Mouse (Mus musculus): ENCODE results near the gene Afap1.

Gene Afap1

DNA sequence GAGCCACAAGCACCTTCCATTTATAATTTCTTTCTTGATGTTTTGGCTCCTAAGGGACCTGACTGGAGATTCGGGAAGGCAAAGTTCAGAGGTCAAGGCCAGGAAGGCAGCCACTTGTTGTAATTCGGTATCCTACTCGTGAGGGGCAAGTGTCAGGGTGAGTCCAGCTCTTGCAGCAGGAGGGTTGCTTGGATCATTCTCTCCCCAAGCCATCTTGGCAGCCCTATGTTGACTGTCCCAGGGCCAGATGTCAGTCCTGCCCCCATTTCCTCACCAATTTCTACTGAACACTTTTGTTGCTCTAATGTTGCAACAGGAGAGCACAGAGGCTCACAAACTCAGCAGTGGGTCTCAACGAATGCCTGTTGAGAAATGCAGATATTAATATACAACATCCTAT lies 5.0 kb downstream of the Afap1 start:
- DNase-seq, result no peak

DNA sequence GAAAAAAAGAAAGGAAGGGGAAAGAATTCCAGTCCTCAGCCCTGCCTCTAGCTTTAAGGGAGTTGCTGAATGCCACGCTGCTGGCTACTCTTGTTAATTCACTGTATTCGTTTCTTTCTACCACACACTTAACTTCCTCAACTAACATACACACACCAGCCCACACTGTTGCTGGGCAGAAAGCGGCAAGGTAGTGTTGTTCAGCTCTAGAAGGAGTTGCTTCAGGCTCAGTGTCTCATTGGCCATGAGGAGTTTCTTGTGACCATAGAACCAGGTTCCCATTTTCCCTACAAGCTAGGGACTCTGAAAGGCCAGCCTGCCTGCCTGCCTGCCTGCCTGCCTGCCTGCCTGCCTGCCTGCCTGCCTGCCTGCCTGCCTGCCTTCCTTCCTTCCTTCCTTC lies 5.9 kb downstream of the Afap1 start:
- DNase-seq, result no peak

DNA sequence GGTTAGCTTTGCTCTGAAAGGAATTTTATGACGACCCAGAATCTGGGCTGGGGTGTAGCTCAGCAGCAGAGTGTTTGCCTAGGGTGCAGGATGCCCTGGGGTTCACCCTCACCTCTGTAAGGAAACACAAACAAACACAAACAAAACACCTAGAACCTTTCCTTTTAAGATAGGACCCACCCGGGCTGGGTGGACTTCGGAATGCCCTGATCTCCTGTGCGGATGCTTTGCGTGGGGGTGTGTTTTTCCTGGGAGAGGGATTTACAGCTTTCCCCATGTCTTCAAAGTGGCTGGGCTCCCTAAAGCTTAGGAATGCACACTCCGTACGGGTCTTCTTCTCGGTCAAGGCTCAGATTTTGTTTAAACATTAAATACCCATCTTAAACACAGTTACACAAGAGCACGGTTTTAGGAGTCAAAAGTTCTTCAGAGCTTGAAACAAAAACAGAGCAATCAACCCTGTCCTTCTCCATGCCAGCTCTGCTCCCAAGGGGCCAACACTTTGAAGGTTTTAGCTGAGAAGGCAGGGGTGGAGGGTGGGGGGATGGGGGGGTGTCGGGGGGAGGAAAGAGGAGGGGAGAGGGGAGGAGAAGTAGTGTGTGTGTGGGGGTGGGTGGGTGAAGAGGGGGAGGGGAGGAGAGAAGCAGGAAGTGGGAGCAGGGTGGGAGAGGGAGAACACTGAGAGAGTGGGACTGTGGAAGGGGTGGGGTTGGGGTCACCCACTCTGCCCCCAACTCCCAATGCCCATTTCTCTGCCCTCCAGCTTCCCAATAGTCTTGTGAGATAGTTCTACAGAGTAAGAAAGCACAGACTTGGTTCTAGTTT lies 7.5 kb downstream of the Afap1 start:
- no peak for DNase-seq

DNA sequence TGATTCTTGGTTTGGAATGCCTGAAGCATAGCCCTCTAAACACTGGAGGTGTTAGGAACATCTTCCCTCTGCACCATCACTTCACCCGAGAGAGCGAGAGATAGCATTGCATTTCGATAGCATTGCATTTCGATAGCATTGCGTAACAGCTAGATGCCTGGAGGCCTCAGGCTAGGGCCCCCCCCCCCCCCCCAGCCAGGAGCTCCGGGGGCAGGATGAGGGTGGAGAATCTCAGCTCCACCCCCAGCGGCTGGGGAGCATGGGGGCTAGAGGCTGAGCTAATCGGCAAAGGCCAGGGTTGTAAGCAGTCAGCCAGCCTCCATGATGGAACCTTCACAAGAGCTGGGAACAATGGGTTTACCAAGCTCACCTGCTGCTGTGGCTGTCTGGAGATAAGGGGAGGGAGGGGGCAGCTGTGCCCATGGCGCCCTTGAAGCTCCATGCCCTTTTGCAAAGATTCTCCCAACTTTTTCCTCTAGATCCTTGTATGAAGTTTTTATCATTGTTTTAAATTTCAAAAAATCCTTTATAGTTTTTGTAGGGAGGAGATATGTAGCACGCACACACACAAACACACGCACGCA lies 8.2 kb downstream of the Afap1 start:
- no peak for DNase-seq

DNA sequence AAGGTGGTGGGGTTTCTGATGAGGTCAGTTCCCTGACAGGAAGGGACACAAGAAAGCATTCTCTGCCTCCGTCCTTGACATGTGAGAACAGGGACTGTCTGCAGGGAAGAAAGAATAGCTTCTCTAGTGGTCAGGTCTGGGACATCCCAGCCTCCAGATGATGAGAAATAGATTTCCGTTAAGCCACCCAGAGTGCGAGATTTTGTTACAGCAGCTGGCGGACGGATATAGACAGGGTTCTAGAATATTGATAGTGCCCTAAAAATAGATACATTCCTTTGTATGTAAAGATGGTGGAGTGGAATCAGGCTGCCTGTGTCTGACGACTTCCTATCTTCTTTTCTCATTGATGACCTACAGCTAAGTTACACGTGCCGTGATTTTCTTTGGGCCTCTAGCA lies 10.3 kb downstream of the Afap1 start:
- DNase-seq, result no peak

DNA sequence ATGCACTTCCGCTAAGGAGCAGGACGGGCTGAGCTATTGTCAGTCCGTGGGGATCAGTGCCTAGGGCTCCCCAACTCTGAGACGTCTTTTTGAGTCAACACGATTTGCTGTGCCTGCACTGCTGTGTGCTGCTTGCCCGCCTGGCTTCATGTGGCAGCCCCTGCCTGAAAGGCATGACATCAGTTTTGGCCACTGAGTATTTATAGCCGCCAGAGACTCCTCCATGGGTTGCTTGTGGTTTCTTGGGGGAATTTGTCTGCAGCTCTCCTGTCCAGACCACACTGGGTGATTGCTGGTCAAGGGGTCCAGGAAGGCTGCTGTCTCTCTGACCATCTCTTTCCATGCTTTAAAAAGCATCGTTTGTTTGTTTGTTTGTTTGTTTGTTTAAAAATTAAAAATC lies 12.2 kb downstream of the Afap1 start:
- DNase-seq, result no peak

DNA sequence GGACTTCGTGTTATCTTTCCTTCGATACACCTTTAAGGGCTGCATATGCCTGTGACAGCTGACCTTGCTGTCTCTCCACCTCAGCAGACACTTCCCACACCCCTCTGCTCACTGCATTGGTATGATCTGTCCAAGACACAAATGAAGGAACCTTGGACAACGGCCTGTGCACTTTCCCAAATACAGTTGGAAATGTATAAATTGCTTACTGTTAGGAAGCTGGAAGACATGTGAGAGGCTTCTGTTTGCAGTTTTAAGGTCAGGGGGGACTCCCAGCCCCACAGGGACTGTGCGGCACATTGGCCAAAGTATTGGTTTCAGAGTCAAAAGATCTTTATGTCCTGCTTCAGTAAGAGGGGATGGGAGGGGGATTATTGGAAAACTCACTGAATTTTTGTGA lies 14.0 kb downstream of the Afap1 start:
- no peak for DNase-seq

DNA sequence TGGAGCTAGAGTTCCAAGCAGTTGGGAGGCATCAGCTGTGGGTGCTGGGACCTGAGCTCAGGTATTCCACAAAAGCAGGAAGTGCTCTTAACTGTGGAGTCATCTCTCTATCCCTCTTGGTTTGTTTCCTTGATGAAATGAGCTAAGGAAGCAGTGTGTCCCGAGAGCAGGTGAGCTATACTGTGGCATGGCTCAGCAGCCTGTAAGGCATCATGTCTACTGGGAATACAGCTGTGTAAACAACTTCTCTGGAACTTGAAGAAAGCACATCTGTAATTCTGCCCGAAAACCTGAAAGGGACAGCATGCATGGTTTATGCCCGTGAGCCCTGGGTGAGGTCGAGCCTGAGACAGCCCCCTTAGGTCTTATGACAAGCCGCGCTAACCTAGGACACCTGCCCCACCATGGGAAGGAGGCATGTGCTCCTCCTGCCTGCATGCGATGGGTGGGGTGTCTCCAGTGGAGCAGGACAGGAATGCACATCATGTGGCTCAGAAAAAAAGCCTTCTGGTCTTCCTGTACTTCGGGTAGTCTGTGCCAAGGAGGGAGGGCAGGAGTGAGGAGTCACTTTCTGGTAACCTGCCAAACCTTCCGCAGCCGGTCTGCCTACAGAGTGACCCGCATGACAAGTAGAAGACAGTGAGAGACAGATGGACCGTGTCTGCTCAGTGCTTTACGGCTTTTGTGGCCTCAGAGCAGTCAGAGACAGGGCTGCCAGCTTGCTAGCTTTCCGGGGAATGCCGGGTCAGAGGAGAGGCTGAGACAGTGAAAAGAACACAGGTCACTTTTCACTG lies 14.7 kb downstream of the Afap1 start:
- DNase-seq, result no peak

DNA sequence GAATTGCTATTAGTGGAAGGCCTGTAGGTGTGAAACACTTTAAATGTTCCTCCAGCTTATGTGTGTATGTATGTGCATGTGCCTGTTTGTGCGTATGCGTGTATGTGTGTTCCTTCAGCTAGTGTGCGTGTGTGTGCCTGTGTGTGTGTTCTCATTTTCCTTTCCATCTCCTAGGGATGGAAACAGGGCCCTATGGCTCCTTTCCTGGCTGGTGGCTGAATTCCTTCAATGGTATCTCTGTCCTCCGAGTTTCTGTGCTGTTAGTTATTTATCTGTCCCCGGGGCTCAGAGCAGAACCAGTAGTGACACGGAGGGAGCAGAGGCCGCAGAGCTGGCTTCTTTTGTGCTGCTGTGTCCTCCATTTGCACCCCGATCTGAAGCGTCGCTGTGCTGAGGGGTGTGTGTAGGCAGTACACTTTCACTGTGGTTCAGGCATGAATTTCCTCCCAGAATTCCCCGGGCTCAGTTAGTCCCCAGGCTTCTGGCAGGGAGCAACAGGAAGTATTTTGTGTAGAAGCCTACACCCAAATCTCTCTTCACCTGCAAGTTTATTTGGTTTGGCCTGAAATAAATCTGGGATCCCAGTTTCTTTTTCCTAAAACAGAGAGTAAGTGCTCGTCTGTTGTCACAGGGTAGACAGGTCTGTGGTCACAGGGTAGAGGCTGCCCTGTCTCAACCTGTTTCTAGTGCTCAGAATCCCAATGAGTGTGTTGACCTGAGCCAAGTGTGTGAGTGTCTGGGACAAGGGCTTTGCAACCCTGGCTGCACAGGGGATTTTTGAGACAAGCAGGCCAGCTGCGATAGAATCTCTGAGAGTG lies 15.7 kb downstream of the Afap1 start:
- DNase-seq, result no peak

DNA sequence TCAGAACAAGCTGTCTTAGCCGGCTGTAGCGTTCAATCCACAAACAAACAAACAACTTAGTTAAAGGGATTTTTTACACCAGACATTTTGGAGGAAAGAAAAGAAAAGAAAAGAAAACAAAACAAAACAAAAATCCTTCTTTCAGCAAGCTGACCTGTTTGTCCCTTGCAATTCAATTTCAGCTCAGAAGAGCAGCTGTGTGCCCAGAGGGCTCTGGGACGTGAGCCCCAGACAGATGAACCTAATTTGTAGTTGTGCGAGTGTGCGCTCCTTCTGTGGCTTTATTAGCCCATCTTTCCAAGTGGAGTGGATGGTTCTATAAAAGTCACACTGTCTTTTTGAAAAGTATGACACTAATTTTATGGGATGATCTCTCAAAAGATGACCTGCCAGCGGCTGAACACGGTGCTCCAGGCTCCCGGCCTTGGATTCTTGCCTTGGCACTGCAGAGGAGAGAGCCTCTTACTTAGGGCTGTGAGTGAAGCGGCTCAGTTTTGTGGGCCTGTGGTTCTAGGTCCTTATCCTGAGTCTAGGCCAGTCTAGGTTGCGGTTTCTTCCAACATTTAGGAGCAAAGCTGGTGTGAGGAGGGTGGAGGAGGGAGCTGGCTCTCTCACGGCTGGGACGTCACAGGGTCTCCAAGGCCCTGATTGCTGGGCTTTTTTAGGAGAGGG lies 22.6 kb downstream of the Afap1 start:
- DNase-seq, result no peak

DNA sequence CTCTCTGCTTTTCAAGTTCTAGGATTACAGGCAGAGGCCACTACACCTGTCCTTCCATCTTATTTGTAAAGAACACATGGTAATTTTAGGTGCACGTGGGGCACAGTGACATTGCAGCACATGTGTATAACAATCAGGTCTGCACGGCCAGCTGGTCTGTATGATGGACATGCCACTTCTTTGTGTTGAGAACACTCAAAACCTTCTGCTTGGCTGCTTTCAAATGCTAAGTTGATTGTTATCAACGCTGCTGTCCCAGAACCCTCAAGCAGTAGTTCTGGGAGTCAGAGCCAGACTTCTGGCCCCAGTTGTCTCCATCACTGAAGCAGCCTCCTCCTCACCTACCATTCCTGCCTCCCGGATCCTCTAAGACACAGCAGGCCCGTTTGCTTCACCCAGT lies 23.5 kb downstream of the Afap1 start:
- DNase-seq, result no peak

DNA sequence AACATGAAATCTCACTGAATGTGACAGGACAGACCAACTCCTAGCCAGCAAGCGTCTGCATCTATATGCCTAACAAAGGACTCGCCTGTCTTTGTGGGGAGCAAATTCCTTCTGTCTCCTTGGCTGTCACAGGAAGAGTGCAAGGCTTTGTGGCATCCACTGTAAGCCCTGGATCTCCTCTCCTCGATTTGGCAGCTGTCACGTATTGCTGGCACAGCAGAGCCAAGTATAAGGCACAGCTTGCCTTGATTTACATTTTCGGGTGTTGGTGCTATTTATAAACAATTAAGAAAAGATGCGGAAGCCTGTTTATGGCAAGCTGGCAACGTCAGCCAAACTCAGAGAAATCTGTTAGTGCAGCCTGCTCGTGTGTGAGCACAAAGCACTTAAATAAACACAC lies 25.3 kb downstream of the Afap1 start:
- DNase-seq, result no peak

DNA sequence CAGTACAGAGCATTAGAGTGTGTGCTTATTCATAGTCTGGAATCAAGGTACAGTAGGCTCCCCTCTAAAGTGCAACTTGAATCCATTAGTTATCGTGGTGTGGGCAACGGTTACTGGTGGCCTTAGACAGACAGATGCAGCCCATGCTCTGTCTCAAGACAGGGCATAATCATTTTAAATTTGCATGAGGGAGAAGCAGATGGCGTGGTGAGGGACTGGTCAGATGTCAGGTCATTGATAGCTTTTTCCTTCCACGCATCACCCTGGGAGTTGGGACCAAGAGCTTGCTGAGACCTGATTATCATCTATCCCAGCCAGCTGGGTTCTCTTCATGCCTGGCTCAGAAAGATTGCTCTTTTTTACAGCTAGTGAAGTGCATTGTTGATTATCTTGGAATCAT lies 27.0 kb downstream of the Afap1 start:
- no peak for DNase-seq

DNA sequence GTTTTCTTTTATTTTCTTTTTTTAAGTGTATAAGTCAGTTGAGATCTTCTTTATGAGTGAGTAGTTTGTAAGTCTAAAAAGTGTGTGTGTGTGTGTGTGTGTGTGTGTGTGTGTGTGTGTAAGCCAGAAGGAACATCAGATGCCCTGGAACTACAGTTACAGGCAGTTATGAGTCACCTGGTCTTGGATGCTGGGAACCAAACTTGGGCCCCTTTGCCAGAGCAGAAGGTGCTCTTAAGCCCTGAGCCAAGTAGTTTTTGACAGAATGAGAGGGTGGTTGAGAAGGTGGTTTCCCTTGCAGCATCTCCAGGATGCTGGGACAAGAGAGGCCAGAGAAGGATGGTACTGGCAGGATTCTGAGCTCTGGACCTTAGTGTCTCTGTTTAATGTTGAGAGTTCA lies 27.4 kb downstream of the Afap1 start:
- DNase-seq, result no peak

DNA sequence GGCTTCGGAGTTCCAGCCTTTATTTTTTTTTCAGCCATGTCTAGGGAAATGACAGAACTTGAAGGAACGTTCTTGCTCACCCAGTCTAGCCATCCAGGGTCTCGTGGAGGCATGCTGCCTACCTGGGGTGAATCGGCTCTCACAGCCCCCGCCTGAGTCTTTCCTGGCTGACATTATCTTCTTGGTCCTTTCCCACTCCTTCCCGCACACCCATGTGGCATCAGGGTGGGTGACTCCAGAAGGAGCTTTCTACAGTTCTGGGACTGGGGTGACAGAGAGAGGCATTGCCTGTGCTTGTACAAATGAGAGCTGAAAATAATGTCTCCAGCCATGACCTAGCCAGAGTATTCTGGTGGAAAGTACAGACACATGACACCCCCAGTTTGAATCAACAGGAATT lies 28.0 kb downstream of the Afap1 start:
- no peak for DNase-seq

DNA sequence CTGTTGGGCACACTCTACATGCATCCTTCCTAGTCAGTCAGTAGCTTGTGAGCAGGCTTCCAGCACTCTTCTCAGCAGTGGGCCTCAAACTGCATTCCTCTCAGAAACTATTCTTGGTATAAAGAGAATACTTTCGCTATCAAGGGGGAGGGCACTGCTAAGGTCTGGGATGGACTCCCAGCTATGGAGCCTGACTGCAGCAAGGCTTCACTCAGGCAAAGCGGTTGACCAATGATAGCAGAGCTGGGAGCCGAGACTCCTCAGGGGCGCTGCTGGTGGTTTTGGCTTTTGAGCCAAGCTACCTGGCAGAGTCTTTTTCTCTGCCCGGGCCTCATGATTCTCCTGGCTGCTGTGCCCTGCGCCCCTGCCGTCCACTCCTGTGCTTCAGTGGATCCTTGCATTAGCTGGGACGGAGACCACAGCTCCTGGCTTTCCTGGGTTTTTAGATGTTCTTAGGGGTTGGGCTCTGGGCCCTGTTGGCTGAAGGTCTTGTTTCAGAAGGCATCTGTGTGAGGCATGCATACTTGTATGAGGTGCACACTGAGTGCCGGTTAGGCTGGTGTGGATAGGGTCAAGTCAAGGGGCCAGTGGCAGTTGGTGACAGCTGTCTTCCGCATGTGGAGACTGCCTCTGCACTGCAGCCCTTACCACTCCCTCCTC lies 28.6 kb downstream of the Afap1 start:
- no peak for DNase-seq

DNA sequence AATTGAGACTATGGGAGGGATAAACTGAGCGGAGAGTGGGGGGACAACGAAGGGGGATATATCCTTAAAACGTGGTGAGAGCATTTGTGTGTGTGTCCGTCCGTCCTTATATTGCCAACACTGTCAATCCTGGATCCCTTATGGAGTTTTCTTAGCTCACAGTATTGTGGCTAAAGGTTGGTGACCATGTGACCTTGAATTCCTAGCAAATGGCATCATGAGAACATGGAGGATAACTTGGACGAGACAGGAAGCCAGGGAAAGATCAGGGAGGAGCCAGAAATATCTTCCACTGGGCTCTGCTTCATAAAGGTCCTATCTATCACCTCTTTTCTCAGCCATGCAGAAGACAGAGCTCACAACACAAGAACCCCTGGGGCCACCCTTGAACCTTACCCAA lies 30.3 kb downstream of the Afap1 start:
- no peak for DNase-seq

DNA sequence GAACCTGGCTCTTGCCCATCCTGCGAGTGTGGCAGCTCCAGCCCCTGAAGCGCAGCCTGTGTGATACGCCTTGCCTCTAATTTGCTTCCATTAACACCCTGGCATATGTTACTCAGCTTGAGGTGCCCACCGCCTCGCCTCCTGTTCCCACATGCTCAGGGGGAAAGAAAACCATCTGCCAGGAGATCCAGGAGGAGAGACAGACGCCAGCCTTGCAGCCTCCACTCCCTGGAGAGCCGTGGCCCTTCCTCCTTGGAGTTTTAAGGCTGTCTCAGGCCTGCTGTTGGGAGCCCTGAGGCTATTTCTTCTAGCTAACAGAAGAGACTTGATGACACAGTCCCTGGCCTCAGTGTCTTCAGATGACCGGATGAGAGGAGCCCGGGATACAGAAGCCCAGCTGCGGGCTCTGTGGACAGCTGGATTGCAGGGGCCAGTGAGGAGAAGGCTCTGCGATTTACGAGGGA lies 32.1 kb downstream of the Afap1 start:
- no peak for DNase-seq

DNA sequence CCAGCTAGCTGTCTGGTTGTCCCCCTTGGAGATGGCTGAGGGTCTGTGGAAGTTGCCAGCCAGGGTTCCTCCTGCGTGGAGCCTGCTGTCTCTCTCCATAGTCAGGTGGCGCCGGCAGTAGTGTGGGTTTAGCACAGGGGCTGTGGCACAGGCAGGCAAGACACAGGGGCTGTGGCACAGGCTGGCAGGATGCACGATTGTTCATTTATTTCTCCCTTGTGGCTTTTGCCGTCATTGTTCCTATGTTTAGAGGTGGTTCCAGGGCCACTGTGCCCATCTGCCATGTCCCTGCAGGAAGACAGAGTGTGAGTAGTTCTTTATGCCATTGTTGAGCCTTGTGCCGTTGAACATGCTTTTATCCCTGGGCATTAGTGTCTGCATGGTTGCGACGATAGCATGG lies 33.4 kb downstream of the Afap1 start:
- no peak for DNase-seq

DNA sequence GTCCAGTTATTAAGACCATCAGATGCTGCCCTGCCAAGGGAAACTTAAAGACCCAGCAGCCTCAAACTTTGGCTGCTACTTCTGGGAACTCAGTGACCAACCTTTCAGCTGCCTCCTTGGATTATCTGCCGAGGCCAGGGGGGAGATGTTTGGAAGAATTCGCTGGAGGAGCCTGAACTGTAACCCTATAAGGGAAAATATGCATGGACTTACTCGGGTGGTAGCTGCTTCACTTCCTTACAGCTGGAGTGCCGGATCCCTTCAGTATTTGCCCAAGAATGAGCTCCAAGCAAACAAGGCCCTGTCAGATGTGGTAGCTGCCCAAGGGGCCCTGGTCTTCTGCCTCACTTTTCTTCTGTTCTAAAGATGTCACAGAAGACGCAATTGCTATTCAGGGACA lies 38.2 kb downstream of the Afap1 start:
- DNase-seq, result no peak

DNA sequence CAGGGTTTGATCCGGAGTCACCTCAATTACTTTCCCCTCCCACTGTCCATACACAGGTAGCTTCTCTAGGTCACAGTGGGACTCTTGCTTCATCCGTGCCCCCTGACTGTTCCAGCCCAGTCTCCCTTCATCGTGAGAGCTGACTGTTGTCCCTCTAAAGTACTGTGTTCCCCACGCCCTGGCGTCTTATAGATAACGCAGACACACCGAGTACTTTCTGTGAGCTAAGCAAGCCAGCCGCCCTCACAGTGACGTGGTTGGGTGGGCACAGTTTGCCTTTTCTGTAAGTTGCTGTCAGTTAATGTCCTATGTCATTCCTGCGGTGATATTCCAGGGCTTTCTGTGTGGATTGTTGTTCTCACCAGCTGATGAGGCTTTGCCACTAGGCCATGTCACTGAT lies 39.9 kb downstream of the Afap1 start:
- no peak for DNase-seq

DNA sequence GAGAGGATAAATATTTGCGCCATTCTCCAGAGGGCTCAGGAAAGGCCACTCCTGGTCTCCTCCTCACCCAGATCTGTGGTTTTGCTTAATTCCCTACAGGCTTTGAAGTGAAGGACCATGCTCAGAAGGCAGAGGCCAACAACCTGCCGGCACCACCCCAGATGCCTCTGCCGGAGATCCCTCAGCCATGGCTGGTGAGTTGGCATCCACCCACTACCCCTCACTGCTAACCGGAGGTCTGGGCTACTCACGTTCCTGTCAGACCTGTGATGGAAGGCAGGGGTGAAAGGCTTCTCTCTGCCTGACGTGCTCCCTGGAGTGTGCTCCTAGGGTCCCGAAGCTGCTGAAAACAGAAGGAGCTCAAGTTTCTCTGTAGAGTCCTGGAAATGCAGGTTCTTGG lies 42.8 kb downstream of the Afap1 start:
- DNase-seq, result no peak
